Mouse (Mus musculus) megakaryocyte, embryonic 14.5 days (primary cell): ENCODE results near the gene Dctd. TPM values are rescaled to one million over a fixed set of nuclear protein-coding genes. Genes with fewer than 3 reads are reported as not detected.
A peak's percentile ranks its signal among the peaks of the same experiment; 100 is the strongest.

ENCODE experiments used
- H3K27me3 ChIP-seq: replicated peaks from 2 replicates; pipeline ENCODE3; 2012; ENCODE audit warnings: inconsistent platforms
- H3K36me3 ChIP-seq: replicated peaks from 2 replicates; pipeline ENCODE3; 2012; ENCODE audit warnings: low read length, inconsistent platforms, mixed read lengths
- H3K4me1 ChIP-seq: 2 replicates; pipeline ENCODE4 v1.6.1; 2012; ENCODE audit warnings: inconsistent platforms
- H3K4me3 ChIP-seq: replicated peaks from 2 replicates; pipeline ENCODE3; 2012; ENCODE audit warnings: moderate library complexity, mild to moderate bottlenecking, inconsistent platforms
- H3K9me3 ChIP-seq: 2 replicates; pipeline ENCODE4 v1.6.1; 2012; ENCODE audit warnings: inconsistent platforms
- FLI1 ChIP-seq: IDR thresholded peaks from 2 replicates; pipeline ENCODE4 v1.6.1; 2012; ENCODE audit warnings: low read length, inconsistent platforms, mixed read lengths
- GATA1 ChIP-seq: IDR thresholded peaks from 3 replicates; pipeline ENCODE4 v1.6.1; 2012; ENCODE audit warnings: mixed read lengths, low read length, inconsistent platforms, borderline replicate concordance
- polyA plus RNA-seq: library from polyadenylated mRNA; stranded (reverse); fragments of >175 nt; gene quantifications from 2 replicates; pipeline ENCODE4 v1.2.3, GENCODE M21; 2012; ENCODE audit warnings: low replicate concordance; ENCODE audit not compliant: insufficient read depth

Gene Dctd
- polyA plus RNA-seq, 1 experiment = 3.2 TPM

GRCm38 (mm10) chr8:48100100-48100787 is 1.4 kb downstream of the Dctd start:
- H3K27me3 ChIP-seq = peaks cover 9% of the 10 kb centered on the region
- TF ChIP-seq GATA1 (no peak), FLI1 (no peak)
- H3K9me3 ChIP-seq = peaks cover 23% of the 10 kb centered on the region
- peaks cover 4% of the 10 kb centered on the region for H3K4me1 ChIP-seq
- no peaks in the 10 kb centered on the region for H3K36me3 ChIP-seq
- no peak overlapping the region for H3K4me3 ChIP-seq

DNA sequence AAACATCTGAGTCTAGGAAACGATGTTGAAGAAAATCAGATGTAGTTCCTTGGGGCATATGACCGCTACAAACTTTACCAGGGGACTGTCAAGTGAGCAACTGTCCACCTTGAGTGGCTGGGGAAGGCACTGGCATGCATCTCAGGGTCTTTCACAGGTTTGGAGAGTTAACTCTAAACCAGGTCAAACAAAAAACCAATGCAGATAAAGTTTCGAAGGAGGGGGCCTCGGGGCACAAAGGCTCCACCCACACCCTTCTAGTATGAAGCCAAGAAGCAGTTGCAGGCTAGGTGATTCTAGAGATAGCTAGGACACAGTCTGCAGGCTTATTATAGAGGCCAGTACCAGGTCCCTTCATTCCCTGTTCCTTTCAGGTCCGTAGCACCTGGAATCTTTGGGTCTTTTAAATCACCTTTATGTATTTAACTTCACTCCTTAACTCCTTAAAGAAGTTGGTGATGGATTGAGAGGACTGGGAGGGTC is 10.5 kb downstream of the Dctd start:
- H3K27me3 ChIP-seq = no peaks in the 10 kb centered on the region
- peaks cover 18% of the 10 kb centered on the region for H3K9me3 ChIP-seq
- peaks cover 28% of the 10 kb centered on the region for H3K4me1 ChIP-seq
- H3K4me3 ChIP-seq = peak overlapping the region; percentile 99
- H3K36me3 ChIP-seq = peaks cover 16% of the 10 kb centered on the region
- TF ChIP-seq GATA1 = no peak

GRCm38 (mm10) chr8:48109856-48110780 is 11.2 kb downstream of the Dctd start:
- H3K4me1 ChIP-seq = peaks cover 33% of the 10 kb centered on the region
- H3K4me3 ChIP-seq = peak overlapping the region; percentile 99
- H3K36me3 ChIP-seq = peaks cover 23% of the 10 kb centered on the region
- no peak for TF ChIP-seq FLI1
- TF ChIP-seq GATA1 = no peak
- H3K9me3 ChIP-seq = peaks cover 11% of the 10 kb centered on the region
- no peaks in the 10 kb centered on the region for H3K27me3 ChIP-seq

DNA sequence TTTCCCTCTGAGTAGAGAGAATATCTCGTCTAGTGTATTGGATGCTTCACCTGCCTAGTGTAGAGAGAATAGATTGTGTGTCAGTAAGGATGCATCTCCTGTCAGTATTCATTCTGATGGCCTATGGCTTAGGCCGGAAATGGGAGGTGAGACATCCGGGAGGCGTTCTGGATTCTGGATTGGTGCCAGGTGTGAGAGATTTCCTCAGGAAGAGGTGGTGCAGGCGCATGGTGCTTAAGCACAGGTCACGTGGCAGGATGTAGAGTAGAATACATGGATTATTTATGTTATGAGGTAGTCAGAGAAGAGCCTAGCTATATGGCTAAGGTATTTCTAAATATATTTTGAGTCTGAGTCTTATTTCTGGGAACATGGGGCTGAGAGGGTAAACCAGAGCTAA is 15.7 kb downstream of the Dctd start:
- Histone ChIP-seq H3K4me3 (no peak overlapping the region), H3K36me3 (peaks cover 65% of the 10 kb centered on the region), H3K4me1 (peaks cover 37% of the 10 kb centered on the region), H3K27me3 (no peaks in the 10 kb centered on the region), H3K9me3 (peaks cover 14% of the 10 kb centered on the region)
- TF ChIP-seq GATA1 (no peak), FLI1 (no peak)

DNA sequence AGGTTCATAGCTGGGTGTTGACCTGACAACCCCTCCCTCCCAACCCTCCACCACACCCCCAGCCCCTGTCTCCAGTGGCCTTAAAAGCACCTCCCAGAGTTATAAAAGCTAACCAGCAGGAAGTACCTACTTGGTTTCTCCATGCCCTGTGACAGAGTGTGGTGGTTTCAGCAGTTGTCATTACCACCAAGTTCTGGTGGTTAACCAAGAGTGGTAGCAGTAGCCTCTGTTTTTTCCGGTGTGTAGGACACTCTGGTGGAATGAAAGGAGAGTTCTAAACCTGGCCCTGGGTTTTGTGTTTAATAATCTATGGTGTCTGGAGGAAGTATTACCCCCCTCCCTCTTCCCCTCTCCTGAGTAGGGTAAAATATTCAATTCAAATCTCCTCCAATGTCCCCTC is 24.1 kb downstream of the Dctd start:
- peaks cover 6% of the 10 kb centered on the region for H3K4me1 ChIP-seq
- no peaks in the 10 kb centered on the region for H3K27me3 ChIP-seq
- no peak overlapping the region for H3K4me3 ChIP-seq
- H3K36me3 ChIP-seq = peaks cover 82% of the 10 kb centered on the region
- H3K9me3 ChIP-seq = peaks cover 27% of the 10 kb centered on the region
- TF ChIP-seq FLI1 (no peak), GATA1 (no peak)

- no peak overlapping the region for H3K4me3 ChIP-seq
- TF ChIP-seq FLI1 (no peak), GATA1 (no peak)
- no peaks in the 10 kb centered on the region for H3K27me3 ChIP-seq
- peaks cover 81% of the 10 kb centered on the region for H3K36me3 ChIP-seq
- peaks cover 12% of the 10 kb centered on the region for H3K9me3 ChIP-seq
- H3K4me1 ChIP-seq = peaks cover 6% of the 10 kb centered on the region
These were observed 26.0 kb downstream of the Dctd start for GRCm38 (mm10) chr8:48124857-48125256.

- H3K36me3 ChIP-seq = peaks cover 87% of the 10 kb centered on the region
- H3K4me3 ChIP-seq = no peak overlapping the region
- H3K4me1 ChIP-seq = peaks cover 6% of the 10 kb centered on the region
- 0 out of 2 replicates have a peak, but pooled peaks cover 4% of the 10 kb centered on the region for H3K9me3 ChIP-seq
- no peaks in the 10 kb centered on the region for H3K27me3 ChIP-seq
- TF ChIP-seq GATA1 (no peak), FLI1 (no peak)
These were observed 28.1 kb downstream of the Dctd start for GRCm38 (mm10) chr8:48126954-48127353.

DNA sequence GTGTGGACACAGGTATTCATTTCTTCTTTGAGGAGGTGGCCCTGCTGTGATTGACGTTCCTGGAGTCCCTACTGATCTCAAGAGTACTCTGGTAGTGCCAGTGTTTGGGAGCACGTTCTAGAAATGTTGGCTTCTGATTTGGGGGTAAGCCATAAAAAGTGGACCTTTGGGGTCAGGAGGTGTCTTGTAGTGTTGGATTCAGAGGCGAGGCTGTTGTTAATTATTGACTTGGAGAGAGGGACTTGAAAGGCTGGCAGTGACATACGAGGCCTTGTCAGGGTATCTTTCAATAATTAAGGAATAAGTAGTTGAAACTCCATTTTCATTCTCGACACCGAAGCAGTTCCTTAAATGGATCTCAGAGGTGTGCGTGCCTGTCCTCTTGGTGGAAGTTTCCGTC is 31.4 kb downstream of the Dctd start:
- H3K36me3 ChIP-seq = peaks cover 93% of the 10 kb centered on the region
- no peaks in the 10 kb centered on the region; the same call in none of the 2 replicates for H3K4me1 ChIP-seq
- H3K27me3 ChIP-seq = no peaks in the 10 kb centered on the region
- H3K4me3 ChIP-seq = no peak overlapping the region
- TF ChIP-seq FLI1 (no peak), GATA1 (no peak)
- peaks cover 17% of the 10 kb centered on the region for H3K9me3 ChIP-seq

DNA sequence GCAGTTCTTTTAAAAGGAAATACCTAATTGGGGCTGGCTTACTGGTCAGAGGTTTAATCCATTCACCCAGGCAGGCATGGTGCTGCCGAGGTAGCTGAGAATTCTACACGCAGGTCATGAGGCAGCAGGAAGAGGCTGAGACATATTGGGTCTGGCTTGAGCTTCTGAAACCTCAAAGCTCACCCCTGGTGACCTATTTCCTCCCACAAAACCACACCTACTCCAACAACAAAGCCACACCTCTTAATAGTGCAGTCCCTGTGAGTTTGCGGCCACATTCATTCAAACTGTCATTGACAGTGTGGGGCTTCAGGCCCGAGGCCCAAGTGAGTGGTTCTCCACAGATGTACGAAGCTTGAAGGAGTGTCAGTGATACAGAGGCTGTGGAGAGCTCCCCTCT is 34.4 kb downstream of the Dctd start:
- TF ChIP-seq FLI1 (no peak), GATA1 (no peak)
- Histone ChIP-seq H3K9me3 (peaks cover 17% of the 10 kb centered on the region), H3K27me3 (no peaks in the 10 kb centered on the region), H3K4me3 (no peak overlapping the region), H3K4me1 (no peaks in the 10 kb centered on the region; the same call in 1 of the 2 replicates), H3K36me3 (peaks cover 92% of the 10 kb centered on the region)
